Mouse (Mus musculus) intestine, postnatal 0 days (tissue): ENCODE results near the gene Sec14l2. TPM values are rescaled to one million over a fixed set of nuclear protein-coding genes. Genes with fewer than 3 reads are reported as not detected.
"Not testable (repeated sequence)": the region's sequence is repeated elsewhere in the genome, so short reads cannot be mapped to it uniquely, and the experiment has no call there.

ENCODE experiments used
- ATAC-seq: fragments of 200-750 bp; cut with Nextera tagmentation; 2 replicates; pipeline ENCODE4 v1.8.0; 2017; ENCODE audit warnings: mild to moderate bottlenecking, moderate TSS enrichment, moderate library complexity
- H3K27ac ChIP-seq: fragments of 300-500 bp; sonication (generic); 2 replicates; pipeline ENCODE4 v1.5.1; 2014; ENCODE audit warnings: mild to moderate bottlenecking, low read depth, low read length, moderate library complexity
- H3K27me3 ChIP-seq: fragments of 300-500 bp; sonication (generic); replicated peaks from 2 replicates; pipeline ENCODE4 v1.6.1; 2014; ENCODE audit warnings: low read length, mixed read lengths; ENCODE audit not compliant: control insufficient read depth, insufficient read depth
- H3K36me3 ChIP-seq: fragments of 300-500 bp; sonication (generic); 2 replicates; pipeline ENCODE4 v1.6.1; 2014; ENCODE audit warnings: mild to moderate bottlenecking, moderate library complexity; ENCODE audit not compliant: control insufficient read depth, insufficient read depth
- H3K4me1 ChIP-seq: fragments of 300-500 bp; sonication (generic); replicated peaks from 2 replicates; pipeline ENCODE4 v1.6.1; 2014; ENCODE audit warnings: antibody characterized with exemption, low read length, mixed read lengths; ENCODE audit not compliant: control insufficient read depth, insufficient read depth
- H3K4me2 ChIP-seq: fragments of 300-500 bp; sonication (generic); replicated peaks from 2 replicates; pipeline ENCODE4 v1.6.1; 2014; ENCODE audit warnings: low read depth, mild to moderate bottlenecking, moderate library complexity
- H3K4me3 ChIP-seq: fragments of 300-500 bp; sonication (generic); 2 replicates; pipeline ENCODE4 v1.5.1; 2014; ENCODE audit warnings: low read depth, low read length
- H3K9ac ChIP-seq: fragments of 300-500 bp; sonication (generic); 2 replicates; pipeline ENCODE4 v1.6.1; 2014; ENCODE audit warnings: mild to moderate bottlenecking, low read depth, low read length
- H3K9me3 ChIP-seq: fragments of 300-500 bp; sonication (generic); 2 replicates; pipeline ENCODE4 v1.6.1; 2016; ENCODE audit warnings: mixed run types; ENCODE audit not compliant: control insufficient read depth
- CTCF ChIP-seq: sonication (generic); IDR thresholded peaks from 2 replicates; pipeline ENCODE4 v1.5.1; 2016; ENCODE audit warnings: low read depth, mild to moderate bottlenecking, control low read depth, antibody characterized with exemption, moderate library complexity
- WGBS: fragments of 180-500 bp; shearing (Covaris S2); extraction: QIAGEN DNeasy Blood & Tissue Kit; methylation state at CpG from one replicate; pipeline ENCODE4 v1.1.7; 2014; 5-methylcytosine and 5-hydroxymethylcytosine counted together
- polyA plus RNA-seq: library from polyadenylated mRNA; unstranded; fragments of >200 nt; fragmentation: Nextera tagmentation; extraction: Ambion mirVana; gene quantifications from 2 replicates; pipeline ENCODE4 v1.2.1, GENCODE M21; 2015

Gene Sec14l2
- polyA plus RNA-seq, 1 experiment from 2014 or later: 7.6 TPM

DNA sequence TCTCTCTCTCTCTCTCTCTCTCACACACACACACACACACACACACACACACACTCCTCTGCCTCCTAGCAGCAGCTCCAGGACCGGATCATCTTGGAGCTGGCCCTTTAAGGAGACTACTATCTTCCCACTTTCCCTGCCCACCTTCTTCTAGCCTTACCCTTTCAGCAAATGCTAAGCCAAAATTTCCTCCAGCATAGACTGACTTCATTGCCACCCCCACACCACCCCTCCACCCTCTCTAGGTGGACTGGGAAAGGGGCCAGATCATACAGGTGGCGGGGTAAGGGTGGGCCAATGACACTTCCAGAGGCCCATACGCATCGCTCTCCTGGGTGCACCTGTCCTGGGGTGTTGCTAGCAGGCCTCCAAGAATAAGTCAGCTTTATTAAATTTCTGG, 7.8 kb downstream of the Sec14l2 start:
- H3K9ac ChIP-seq: no peak overlapping the region
- no peaks in the 10 kb centered on the region for H3K9me3 ChIP-seq
- no peaks in the 10 kb centered on the region for H3K36me3 ChIP-seq
- 91% methylated on average over 4 of the region's 4 CpGs for WGBS
- H3K4me2 ChIP-seq: no peak overlapping the region
- H3K4me1 ChIP-seq: peaks cover 10% of the 10 kb centered on the region; the same call in 1 of the 2 replicates
- ATAC-seq: no peak
- no peaks in the 10 kb centered on the region for H3K27me3 ChIP-seq
- no peak overlapping the region for H3K27ac ChIP-seq
- TF ChIP-seq CTCF: no peak
- no peak overlapping the region for H3K4me3 ChIP-seq

DNA sequence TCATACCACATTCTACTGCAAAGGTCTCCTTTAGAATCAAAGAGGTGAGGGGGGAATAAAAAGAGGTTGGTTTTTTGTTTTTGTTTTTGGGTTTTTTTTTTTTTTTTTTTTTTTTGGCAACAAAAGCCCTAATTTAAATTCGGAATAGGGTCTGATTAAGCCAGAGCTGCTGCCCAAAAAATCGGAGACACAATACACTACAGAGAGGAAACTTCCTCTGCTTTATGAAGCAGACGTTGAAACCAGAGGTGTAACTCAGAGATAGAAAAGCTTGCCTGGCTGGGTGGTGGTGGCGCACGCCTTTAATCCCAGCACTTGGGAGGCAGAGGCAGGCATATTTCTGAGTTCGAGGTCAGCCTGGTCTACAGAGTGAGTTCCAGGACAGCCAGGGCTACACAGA, 8.7 kb downstream of the Sec14l2 start:
- H3K36me3 ChIP-seq, H3K27ac ChIP-seq, H3K4me3 ChIP-seq, H3K4me1 ChIP-seq, ATAC-seq, H3K27me3 ChIP-seq, H3K9me3 ChIP-seq, H3K4me2 ChIP-seq, H3K9ac ChIP-seq: not testable (repeated sequence)
- WGBS: 87% methylated on average over 6 of the region's 6 CpGs

- 0 out of 2 replicates have a peak, but pooled peaks cover 5% of the 10 kb centered on the region for H3K36me3 ChIP-seq
- H3K9me3 ChIP-seq: no peaks in the 10 kb centered on the region
- H3K27ac ChIP-seq: no peak overlapping the region
- ATAC-seq: no peak
- TF ChIP-seq CTCF: no peak
- no peak overlapping the region for H3K4me2 ChIP-seq
- no peak overlapping the region for H3K9ac ChIP-seq
- peaks cover 9% of the 10 kb centered on the region; the same call in 1 of the 2 replicates for H3K4me1 ChIP-seq
- H3K27me3 ChIP-seq: no peaks in the 10 kb centered on the region
- WGBS: 77% methylated on average over 6 of the region's 6 CpGs
- H3K4me3 ChIP-seq: no peak overlapping the region
Observed at GRCm38 (mm10) chr11:4113970-4114369, 9.2 kb downstream of the Sec14l2 start.

DNA sequence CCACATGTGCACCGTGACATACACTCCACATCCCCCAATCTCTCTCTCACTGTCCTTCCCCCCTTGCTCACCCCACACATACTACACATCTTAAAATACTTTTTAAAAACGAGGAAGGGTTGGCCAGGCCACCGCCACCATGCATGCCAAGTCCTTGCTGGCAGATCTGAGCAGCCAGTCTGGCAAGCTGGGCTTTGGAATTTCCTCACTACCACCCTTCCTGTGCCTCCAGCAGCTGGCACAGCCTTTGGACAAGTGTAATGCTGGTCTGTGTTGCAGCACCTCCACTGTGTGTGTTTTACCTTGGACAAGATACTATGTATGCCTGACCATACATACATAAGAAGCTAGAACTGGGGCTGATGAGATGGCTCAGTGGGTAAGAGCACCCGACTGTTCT, 9.7 kb downstream of the Sec14l2 start:
- TF ChIP-seq CTCF: no peak
- no peak overlapping the region for H3K4me3 ChIP-seq
- ATAC-seq: no peak
- no peak overlapping the region for H3K9ac ChIP-seq
- H3K4me1 ChIP-seq: peaks cover 5% of the 10 kb centered on the region; the same call in 1 of the 2 replicates
- H3K4me2 ChIP-seq: no peak overlapping the region
- 0 out of 2 replicates have a peak, but pooled peaks cover 5% of the 10 kb centered on the region for H3K36me3 ChIP-seq
- H3K9me3 ChIP-seq: no peaks in the 10 kb centered on the region
- 78% methylated on average over 4 of the region's 4 CpGs for WGBS
- H3K27me3 ChIP-seq: no peaks in the 10 kb centered on the region
- H3K27ac ChIP-seq: no peak overlapping the region

DNA sequence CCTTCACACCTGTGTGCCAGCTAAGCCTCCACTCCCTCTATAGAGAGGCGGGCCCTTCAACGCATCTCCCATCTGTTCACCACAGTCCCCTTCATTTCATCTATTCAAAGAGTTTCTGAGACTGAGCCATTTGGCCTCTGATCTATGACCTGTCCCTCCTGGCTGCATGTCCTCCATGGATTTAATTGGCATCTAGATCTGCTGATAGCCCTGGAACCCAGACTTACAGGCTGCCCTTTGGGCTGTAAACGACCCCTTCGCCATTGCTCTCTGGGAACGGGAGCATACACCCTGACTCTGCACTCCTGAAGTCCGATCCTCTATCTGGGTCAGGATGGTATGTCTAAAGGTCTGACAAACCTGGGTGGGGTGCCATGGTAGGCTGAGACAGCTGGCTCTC, 10.4 kb downstream of the Sec14l2 start:
- WGBS: 68% methylated on average over 6 of the region's 6 CpGs
- Histone ChIP-seq H3K4me3 (no peak overlapping the region), H3K4me2 (no peak overlapping the region), H3K9ac (no peak overlapping the region), H3K9me3 (no peaks in the 10 kb centered on the region), H3K27ac (no peak overlapping the region), H3K36me3 (0 out of 2 replicates have a peak, but pooled peaks cover 5% of the 10 kb centered on the region), H3K27me3 (no peaks in the 10 kb centered on the region), H3K4me1 (0 out of 2 replicates have a peak, but pooled peaks cover 5% of the 10 kb centered on the region)
- ATAC-seq: no peak
- TF ChIP-seq CTCF: no peak

DNA sequence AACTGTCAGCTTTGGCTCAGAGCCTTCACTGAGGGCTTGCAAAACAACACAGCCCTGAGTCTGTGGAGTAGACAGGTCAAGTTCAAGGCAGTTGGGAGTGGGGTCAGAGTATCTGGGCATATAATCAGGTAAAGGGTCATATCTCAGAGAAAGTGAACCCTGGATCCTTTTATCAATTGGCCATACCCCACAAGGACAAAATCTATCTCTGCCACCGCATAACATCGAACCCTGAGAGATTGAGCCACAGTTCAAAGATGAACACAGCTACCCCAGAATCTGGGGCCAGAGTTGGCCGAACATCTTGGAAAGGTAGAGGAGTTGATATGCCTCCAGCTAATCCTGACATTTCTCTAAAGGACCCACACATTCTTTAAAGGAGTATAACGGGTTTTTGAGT, 11.2 kb downstream of the Sec14l2 start:
- no peak overlapping the region for H3K4me2 ChIP-seq
- H3K36me3 ChIP-seq: 0 out of 2 replicates have a peak, but pooled peaks cover 5% of the 10 kb centered on the region
- no peak for ATAC-seq
- no peak for TF ChIP-seq CTCF
- 73% methylated on average over 4 of the region's 4 CpGs for WGBS
- no peaks in the 10 kb centered on the region for H3K4me1 ChIP-seq
- H3K27me3 ChIP-seq: no peaks in the 10 kb centered on the region
- no peak overlapping the region for H3K27ac ChIP-seq
- no peak overlapping the region for H3K9ac ChIP-seq
- H3K9me3 ChIP-seq: no peaks in the 10 kb centered on the region
- no peak overlapping the region for H3K4me3 ChIP-seq

DNA sequence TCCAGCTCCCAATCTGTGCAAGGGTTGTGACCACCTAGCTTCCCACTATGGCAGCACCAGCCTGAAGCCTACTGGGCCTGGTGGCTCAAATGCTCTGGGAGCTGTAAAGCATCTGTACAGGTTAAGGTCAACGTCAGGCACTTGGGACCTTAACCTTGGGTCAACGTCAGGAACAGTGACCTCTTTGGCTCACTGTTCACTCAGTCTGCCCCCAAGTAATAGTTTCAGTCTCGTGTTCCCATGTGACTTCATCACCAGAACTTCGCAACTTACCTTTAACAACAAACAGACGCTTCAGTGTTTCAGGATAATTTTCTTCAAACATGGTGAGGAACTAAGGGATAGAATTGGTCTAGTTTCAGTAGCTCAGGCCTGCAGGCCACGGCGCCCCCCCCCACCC, 14.5 kb downstream of the Sec14l2 start:
- Histone ChIP-seq H3K27ac (no peak overlapping the region), H3K27me3 (no peaks in the 10 kb centered on the region), H3K4me2 (no peak overlapping the region), H3K36me3 (0 out of 2 replicates have a peak, but pooled peaks cover 5% of the 10 kb centered on the region), H3K9me3 (no peaks in the 10 kb centered on the region), H3K9ac (no peak overlapping the region), H3K4me3 (no peak overlapping the region), H3K4me1 (no peaks in the 10 kb centered on the region)
- ATAC-seq: no peak
- WGBS: 85% methylated on average over 7 of the region's 7 CpGs
- TF ChIP-seq CTCF: no peak

DNA sequence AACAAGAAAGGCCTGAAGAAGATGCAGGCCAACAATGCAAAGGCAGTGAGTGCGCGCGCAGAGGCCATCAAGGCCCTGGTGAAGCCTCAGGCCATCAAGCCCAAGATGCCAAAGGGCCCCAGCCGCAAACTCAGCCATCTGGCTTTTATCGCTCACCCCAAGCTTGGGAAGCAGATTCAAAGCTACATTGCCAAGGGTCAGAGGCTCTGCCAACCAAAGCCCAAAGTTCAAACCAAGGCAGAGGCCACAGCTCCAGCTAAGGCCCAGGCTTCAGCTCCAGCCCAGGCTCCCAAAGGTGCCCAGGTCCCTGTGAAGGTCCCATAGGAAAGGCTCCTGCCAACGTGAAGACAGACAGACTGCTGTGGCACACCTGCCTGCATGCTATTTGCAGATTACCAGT, 15.3 kb downstream of the Sec14l2 start:
- WGBS: 91% methylated on average over 6 of the region's 6 CpGs
- H3K27me3 ChIP-seq, H3K27ac ChIP-seq, H3K4me1 ChIP-seq, H3K4me3 ChIP-seq, ATAC-seq, H3K9ac ChIP-seq, H3K36me3 ChIP-seq, H3K9me3 ChIP-seq, H3K4me2 ChIP-seq: not testable (repeated sequence)
